8 mouse cellular contexts compared by ENCODE assay signal in genomic region chr7:64729785-64730184, GRCm38 (mm10).
DNase-seq lines count a peak whose midpoint lies in the region; ATAC-seq and TF ChIP-seq lines count a peak whose summit lies in the region.
"Had no signal": no experiment of that assay in that cellular context is flagged by ENCODE, and none has a peak within 500 bp of the region (broad histone marks: within the 10 kb centered on the region; RNA-seq: fewer than 3 reads in every experiment).

No protein-coding gene starts in this region.

- DNase-seq in 416B (ENCODE audit: low read depth) (peak; percentile 13), Patski (ENCODE audit: low read depth, low spot score) (no peak)
- peak; percentile 84 for DNase-seq in embryo, embryonic 10 days (ENCODE audit: low spot score)
- peak; percentile 3 for DNase-seq in induced T-regulatory cell, adult 2 months (ENCODE audit: low read depth)
- DNase-seq in left cerebral cortex, postnatal 10 days (ENCODE audit: extremely low spot score in 1 of 2, low spot score in 2 of 2) = peak; percentile 71
- DNase-seq in neural tube, embryonic 11.5 days (ENCODE audit: low spot score) = peak; percentile 78

- no peaks in the 10 kb centered on the region for H3K4me1 ChIP-seq in neural tube, embryonic 11.5 days (ENCODE audit: control insufficient read depth, insufficient read depth, low read length)

- H3K27ac ChIP-seq in neural tube, embryonic 11.5 days (ENCODE audit: low read depth, low read length) = no peak overlapping the region

- H3K27me3 ChIP-seq in Patski = no peaks in the 10 kb centered on the region
- H3K27me3 ChIP-seq in neural tube, embryonic 11.5 days (ENCODE audit: control insufficient read depth, insufficient read depth, low read length) = no peaks in the 10 kb centered on the region
- H3K27me3 ChIP-seq: megakaryocyte, embryonic 14.5 days had no signal

- no peak for ATAC-seq in Patski
- ATAC-seq in neural tube, embryonic 11.5 days (ENCODE audit: insufficient read depth, low FRiP score, low TSS enrichment) = peak; percentile 40; the same call in 1 of the 2 replicates
- ATAC-seq in erythroid progenitor cell, adult 5-6 weeks (replicated peaks; ENCODE audit: low FRiP score, poor library complexity, severe bottlenecking) = no peak

- in situ Hi-C loops in Patski (cut with MboI; ENCODE audit: low pct_unique_long_range_greater_than_20kb) = loop anchor here (10.0 kb wide), 2 partner anchors 565 to 975 kb away; no protein-coding TSS in a partner anchor

- TF ChIP-seq CTCF in Patski (IDR thresholded peaks at IDR 0.05) = peak; percentile 68

- H3K9me3 ChIP-seq in neural tube, embryonic 11.5 days (ENCODE audit: control insufficient read depth, low read length) = no peaks in the 10 kb centered on the region

- no peaks in the 10 kb centered on the region for H3K36me3 ChIP-seq in neural tube, embryonic 11.5 days (ENCODE audit: control insufficient read depth, insufficient read depth, low read length)

- H3K4me2 ChIP-seq in neural tube, embryonic 11.5 days (ENCODE audit: low read depth) = no peak overlapping the region

- WGBS in neural tube, embryonic 11.5 days = 35% methylated on average over 7 of the region's 7 CpGs

- POLR2A ChIA-PET in Patski (lab: Charles Lee) = interaction anchor here (0.7 kb wide), 1 partner anchor 343 kb away, joined by 3 read pairs; no protein-coding TSS in a partner anchor

- CTCF ChIA-PET in Patski (lab: Charles Lee) = interaction anchor here (1.1 to 2.5 kb wide), 3 partner anchors 13 to 177 kb away, joined by 3 to 8 read pairs (median 3); no protein-coding TSS in a partner anchor

- no peak overlapping the region for H3K9ac ChIP-seq in neural tube, embryonic 11.5 days (ENCODE audit: low read length)

- intact Hi-C loops in left cerebral cortex, postnatal 10 days (cut with DNase I) = loop anchor here (5.0 kb wide), 3 partner anchors 102 to 227 kb away; partner anchors contain the start of gene Apba2

- no peak overlapping the region for H3K4me3 ChIP-seq in neural tube, embryonic 11.5 days (ENCODE audit: low read depth, low read length)
- H3K4me3 ChIP-seq: megakaryocyte, embryonic 14.5 days had no signal
